Mouse (Mus musculus): ENCODE data around the gene Cnfn.

Cnfn gene

GRCm38 (mm10) chr7:25390054-25390770 lies 20.7 kb upstream of the Cnfn start:
- DNase-seq (ENCODE audit: low spot score): no peak

DNA sequence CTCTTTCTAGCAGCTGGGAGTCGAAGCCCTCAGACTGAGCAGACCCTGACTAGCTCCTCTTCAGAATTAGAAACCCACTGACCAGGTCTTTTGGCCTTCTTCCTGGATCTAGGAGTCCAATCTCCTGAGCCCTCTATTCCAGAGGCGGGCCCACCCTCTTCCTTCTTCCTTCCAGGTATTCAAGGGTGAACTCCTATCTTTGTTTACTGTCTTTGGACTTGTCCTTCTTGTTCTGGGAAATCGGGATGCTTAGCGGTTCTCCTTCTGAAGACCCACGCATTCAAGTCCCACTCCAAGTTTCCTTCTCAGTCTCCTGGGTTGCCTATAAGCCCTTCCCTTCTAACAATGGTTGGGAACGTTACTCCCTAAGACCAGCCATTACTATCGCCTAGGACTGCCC lies 19.4 kb upstream of the Cnfn start:
- DNase-seq (ENCODE audit: low spot score): no peak

- no peak for DNase-seq (ENCODE audit: low spot score)
These were observed 18.4 kb upstream of the Cnfn start for GRCm38 (mm10) chr7:25387811-25388440.

DNA sequence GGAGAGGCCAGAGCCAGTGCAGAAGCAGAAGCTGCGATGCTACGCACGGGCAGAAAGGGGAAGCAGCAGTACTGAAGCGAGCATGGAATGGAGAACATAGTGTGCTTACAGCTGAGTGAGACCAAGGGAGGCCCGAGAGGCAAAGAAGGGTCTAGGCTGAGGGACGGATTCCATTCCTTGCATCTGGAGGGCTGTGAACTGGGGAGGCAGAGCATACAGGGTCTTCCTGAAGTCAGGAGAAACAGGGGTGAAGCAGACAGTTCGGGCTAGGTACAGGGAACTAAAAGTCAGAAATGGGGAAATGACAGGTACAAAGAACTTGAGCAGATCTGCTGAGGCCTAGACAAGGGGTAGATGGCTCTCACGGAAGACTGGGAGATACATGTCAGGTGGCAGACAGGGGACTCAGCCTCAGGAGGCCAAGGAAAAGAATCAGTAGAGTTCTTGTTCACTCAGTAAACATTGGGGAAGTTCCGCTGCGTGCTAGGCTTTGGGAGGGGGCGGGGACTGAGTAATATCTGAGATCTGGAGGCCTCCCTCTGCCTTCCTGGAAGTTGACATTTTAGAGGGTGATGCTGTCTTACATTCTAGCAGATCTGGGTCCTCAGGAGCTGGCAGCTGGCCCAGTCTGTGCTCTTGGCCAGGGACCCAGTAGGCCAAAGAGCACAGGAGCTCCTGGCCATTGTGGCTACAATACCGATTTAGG lies 16.5 kb upstream of the Cnfn start:
- no peak for DNase-seq (ENCODE audit: low spot score)

- no peak for DNase-seq (ENCODE audit: low spot score)
These were observed 15.7 kb upstream of the Cnfn start for GRCm38 (mm10) chr7:25385259-25385658.

- no peak for DNase-seq (ENCODE audit: low spot score)
These were observed 15.3 kb upstream of the Cnfn start for GRCm38 (mm10) chr7:25384818-25385217.

- no peak for DNase-seq (ENCODE audit: low spot score)
These were observed 14.8 kb upstream of the Cnfn start for GRCm38 (mm10) chr7:25384318-25384717.

DNA sequence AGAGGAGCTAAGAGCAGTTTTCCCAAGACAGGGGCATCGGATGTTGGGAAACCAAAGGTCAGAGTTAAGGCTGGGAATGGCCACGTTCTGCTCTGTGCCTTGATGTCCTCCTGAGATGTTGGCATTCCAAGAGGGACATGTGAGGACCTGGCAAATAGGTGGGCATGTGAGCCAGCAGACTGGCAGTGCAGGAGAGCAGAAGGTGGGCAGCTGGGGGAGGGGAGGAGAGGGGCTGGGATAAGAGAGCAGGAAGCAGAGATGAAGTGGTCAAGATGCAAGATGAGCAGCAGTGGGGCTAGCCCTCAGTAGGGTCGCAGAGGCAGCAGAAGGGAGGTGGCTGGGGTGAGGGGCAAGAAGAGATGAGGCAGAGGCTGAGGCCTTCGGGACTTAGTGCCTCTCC lies 14.4 kb upstream of the Cnfn start:
- DNase-seq (ENCODE audit: low spot score): no peak

DNA sequence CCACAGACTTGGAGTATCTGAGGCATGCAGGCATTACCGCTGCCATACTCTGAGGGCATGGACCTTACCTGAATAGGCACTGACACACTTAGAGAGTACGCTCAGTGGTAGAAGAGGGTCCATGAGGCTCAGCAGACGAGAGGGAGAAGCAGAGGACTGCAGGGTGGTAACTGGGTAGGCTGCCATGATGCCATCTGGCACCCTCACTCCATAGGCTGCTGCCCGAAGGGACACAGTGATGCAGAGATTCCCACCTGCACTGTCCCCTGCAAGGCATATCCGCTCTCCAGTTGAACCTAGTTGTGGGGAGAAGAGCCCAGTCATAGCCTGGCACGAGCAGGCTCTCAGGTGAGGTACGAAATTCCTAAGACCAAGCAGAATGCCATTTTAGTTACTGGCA lies 13.9 kb upstream of the Cnfn start:
- DNase-seq (ENCODE audit: low spot score): no peak

GRCm38 (mm10) chr7:25382541-25382940 lies 13.0 kb upstream of the Cnfn start:
- DNase-seq (ENCODE audit: low spot score): no peak

- DNase-seq (ENCODE audit: low spot score): no peak
These were observed 11.8 kb upstream of the Cnfn start for GRCm38 (mm10) chr7:25381284-25381680.

GRCm38 (mm10) chr7:25380392-25381283 lies 11.1 kb upstream of the Cnfn start:
- DNase-seq (ENCODE audit: low spot score): no peak

DNA sequence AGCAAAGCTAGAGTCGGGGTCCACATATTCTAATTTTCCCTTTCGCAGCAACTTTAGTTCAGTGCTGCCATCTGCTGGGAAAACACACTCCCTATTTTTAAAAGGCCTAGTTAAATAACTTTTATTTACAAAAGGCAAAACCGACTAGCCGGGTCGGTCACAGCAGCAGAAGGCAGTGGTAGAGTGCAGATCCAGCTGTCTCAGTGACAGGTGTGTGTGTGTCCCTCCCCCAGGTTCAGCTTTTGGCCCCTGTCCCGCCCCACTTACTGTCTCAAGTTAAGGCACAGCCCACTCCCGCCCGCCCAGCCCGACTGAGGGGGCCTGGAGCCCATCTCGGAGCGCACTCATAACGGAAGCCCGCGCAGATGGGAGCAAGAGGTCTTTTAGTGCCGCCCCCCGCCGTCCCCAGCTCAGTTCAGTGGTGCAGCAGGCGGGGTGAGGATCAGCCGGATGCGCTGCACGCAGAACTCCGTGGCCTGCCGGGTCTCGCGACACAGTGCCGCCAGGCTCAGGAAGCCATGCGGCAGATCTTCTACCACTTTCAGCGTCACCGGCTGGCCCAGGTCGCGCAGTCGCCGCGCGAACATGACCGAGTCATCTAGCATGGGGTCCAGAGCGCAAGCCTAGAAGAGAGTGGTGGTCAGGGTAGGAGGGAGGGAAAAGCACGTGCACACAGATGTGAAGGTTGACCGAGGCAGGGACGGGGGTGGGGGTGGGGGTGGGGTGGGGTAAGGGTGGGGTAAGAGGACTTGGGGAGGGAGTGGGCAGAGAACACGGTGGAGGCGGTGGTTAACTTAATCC lies 10.2 kb upstream of the Cnfn start:
- DNase-seq (ENCODE audit: low spot score): no peak

- DNase-seq (ENCODE audit: low spot score): no peak
These were observed 8.9 kb upstream of the Cnfn start for GRCm38 (mm10) chr7:25378181-25379100.

DNA sequence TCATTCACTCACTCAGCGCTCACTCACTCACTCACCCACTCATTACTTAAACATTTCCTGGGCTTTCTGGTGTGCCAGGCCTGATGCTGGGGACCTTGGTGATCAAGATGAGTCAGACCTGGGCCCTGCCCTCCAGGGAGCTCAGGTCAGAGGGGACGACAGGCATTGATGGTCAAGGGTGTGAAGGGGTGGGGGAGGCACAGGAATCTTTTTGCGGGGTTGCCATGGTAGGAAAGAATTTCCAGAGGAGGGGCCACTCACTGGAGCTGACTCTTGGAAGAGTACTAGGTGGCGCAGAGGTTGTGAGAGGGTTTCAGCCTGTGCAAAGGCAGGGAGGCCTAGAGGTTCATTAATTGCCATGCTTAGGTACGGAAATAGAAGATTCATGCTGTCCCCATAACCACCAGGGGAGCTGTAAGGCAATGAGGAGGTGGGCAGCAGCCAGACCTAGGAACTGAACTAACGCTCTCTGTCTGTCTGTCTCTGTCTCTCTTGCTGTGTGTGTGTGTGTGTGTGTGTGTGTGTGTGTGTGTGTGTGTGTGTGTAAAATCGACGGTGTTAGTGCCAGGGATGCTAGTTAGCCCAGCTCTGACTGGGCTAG lies 7.7 kb upstream of the Cnfn start:
- no peak for DNase-seq (ENCODE audit: low spot score)

GRCm38 (mm10) chr7:25376556-25376955 lies 7.0 kb upstream of the Cnfn start:
- DNase-seq (ENCODE audit: low spot score): no peak

DNA sequence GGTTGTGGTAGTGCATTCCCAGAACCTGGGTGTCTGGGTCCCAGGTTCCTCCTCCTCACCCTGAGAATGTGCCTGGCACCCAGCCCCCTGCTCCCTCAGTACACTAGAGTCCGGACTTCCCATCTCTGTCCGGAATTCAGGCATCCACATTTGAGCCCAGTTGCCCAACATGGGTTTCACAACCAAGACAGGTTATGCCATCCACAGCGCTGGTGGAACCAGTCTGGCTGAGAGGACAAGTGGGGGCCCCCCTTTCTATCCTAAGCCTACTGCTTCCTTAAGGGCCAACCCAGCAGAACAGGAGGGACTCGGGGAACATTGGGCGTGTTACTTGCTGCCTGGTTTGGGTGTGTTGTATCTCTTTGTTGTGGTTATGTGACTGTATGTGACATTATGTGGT lies 2.9 kb upstream of the Cnfn start:
- DNase-seq (ENCODE audit: low spot score): no peak

DNA sequence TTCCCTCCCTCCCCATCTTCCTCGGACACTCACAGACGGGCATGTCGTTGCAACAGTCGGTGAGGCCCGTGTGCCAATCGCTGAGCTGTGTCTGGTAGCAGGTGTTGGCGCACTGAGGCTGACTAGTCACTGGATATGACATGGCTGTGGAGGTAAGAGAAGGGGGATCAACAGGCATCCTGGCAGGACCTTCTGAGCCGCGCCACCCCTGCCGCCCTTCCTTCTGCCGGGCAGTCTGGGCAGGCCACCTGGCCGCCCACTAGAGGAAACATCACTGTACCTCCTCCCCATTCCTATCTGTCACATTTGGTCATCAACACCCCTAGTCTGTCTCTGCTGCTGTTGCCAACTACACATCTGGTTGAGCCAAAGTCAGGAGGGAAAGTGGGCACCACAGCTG lies 1.2 kb downstream of the Cnfn start:
- no peak for DNase-seq (ENCODE audit: low spot score)

DNA sequence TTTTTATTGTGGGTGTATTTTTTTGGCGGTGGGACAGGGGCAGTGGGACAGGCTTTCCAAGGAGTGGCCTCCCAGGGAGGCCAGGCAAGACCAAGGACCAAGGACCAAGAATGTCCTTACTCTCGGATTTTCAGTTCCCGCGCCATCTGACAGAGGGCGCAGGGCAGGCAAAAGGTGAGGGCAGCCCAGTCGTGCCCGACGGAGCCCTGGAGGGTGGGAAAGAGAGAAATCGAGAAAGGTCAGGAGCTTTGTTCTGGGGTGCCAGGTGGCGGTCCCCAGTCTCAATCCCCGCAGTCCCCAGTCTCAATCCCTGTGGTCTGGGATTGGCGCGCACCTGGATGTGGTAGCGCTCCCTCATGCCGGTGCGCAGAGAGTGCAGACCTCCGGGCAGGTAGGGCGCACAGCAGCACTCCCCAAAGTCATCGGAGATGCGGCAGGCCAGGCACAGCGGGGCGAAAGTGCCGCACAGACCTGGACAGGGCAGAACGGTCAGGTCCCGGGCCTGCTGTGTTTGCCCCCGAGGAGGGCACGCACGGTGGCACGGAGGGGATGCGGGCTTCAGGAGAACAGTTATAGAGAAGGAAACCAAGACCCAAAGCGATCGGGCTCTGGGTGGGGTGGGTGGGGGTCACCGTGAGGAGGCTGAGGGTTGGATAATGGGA lies 1.8 kb downstream of the Cnfn start:
- DNase-seq (ENCODE audit: low spot score): no peak

All from urinary bladder, postnatal 10 days (tissue).